Mouse (Mus musculus) mouse trophoblast stem cell (cell line): ENCODE results near the gene Prkcsh.

Source experiments
- in situ Hi-C, 2 experiments: fragments of 300-500 bp; cut with MseI, MboI; formaldehyde crosslinking; loops; 2 replicates in 1 of 2; 3 replicates in 1 of 2; pipeline ENCODE4 v1.15.1; 2025

The Prkcsh gene

DNA sequence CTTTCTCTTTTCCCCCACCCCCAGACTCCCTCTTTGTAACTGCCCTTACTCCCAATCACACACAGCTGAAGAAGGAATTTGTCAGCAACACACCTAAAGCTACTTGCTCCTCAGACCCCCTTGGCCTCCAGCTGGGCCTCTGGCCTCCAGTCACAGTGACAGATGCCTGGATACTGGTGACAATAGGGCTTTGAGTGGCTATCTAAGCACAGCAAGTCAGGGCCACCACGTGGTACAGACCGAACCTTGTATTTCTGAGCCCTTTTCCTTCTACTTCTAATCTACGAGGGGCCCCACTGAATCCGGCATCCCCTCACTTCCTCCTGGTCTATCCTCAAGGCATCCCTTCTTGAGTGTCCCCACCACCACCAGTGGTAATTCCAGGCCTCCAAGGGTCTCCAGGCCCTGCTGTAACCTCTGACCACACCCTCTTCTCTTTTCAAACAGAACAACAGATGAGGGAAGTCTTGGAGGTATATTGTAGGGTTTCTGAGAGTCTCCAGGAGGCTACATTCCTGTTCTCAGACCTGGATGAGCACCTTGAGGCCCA is 47.2 kb downstream of the Prkcsh start:
- in situ Hi-C loops, result no loop called here

GRCm38 (mm10) chr9:22050351-22050889 is 47.8 kb downstream of the Prkcsh start:
- in situ Hi-C loops, result no loop called here

GRCm38 (mm10) chr9:22051161-22051957 is 48.8 kb downstream of the Prkcsh start:
- in situ Hi-C loops, result no loop called here

DNA sequence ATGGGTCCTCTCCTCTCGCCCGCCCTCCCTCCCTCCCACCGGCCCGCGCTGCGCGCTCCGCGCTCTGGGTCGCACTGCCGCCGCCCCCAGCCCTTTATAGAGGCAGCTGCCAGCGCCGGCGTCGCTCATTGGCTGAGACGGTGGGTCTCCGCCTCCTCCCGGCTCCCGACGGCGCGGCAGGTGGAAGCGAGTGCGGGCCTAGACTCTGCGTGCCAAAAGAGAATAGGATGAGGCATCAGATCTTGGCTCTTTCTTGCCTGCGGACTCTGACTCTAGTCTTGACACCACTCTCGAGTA is 49.3 kb downstream of the Prkcsh start, which contains the start of gene Elavl3:
Gene Elavl3 (minus strand): TSS at position 66 of the 297 bp plus-strand sequence.
- in situ Hi-C loops, result no loop called here

GRCm38 (mm10) chr9:22053657-22054056 is 51.1 kb downstream of the Prkcsh start:
- in situ Hi-C loops, result no loop called here

DNA sequence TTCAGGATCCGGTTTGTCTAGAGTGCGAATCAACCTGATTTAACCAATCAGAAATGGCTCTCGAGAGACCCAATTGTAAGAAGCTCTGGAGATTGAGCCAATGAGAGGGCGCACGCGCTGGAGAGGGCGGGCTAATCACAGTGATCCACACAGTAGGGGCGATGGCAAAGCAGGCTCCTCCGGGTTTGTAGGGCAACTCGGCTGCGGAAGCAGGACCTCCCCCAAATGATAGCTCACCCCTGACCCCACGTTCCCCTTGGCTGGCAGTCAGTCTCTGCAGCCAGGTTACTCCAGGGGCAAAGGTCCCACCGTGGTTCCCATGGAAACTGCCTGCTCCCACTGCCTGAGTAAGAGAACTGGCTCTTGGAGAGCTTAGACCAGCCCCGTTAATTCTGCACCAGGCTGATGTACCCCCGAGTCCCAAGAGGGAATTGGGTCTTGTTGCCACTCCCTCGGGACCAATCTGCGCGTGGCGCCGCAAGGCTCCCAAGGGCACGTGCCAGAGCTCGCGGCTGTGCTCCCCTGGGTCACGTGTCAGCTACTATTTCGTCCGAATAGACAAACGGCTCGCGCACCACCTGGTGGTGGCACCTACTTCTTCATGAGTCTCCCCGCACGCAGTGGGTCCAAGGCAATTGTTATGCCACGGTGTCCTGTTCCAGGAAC is 51.9 kb downstream of the Prkcsh start:
- in situ Hi-C loops, result loop anchor here in 1 of 2 experiments (5.0 kb wide), 1 partner anchor 77 kb away; no protein-coding TSS in a partner anchor

GRCm38 (mm10) chr9:22055713-22056112 is 53.1 kb downstream of the Prkcsh start:
- in situ Hi-C loops, result loop anchor here in 1 of 2 experiments (5.0 kb wide), 1 partner anchor 78 kb away; no protein-coding TSS in a partner anchor

- in situ Hi-C loops, result loop anchor here in 1 of 2 experiments (5.0 kb wide), 1 partner anchor 79 kb away; no protein-coding TSS in a partner anchor
These were observed 53.8 kb downstream of the Prkcsh start for GRCm38 (mm10) chr9:22056303-22056910.

GRCm38 (mm10) chr9:22057031-22057517 is 54.5 kb downstream of the Prkcsh start:
- in situ Hi-C loops, result loop anchor here in 1 of 2 experiments (5.0 kb wide), 1 partner anchor 80 kb away; no protein-coding TSS in a partner anchor

DNA sequence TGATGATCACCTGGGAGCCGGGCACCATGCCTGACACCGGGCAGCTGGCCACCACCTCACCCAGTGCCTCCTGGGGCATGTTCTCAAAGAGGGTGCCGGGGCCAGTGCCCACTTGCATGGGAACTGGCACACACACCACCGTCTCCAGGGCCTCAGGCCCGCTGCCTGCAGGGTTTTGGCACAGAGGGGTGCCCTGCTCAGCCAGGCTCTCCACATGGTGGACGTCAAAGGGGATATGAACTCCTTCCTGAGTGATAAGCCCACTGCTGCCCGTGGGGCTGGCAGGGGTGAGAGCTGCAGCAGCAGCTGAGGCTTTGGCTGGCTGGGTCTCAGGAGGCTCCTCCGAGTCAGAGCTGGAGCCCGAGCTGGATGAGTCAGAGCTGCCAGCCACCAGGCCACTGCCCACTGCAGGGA is 55.4 kb downstream of the Prkcsh start:
- in situ Hi-C loops, result loop anchor here in 1 of 2 experiments (5.0 kb wide), 1 partner anchor 81 kb away; no protein-coding TSS in a partner anchor

- in situ Hi-C loops, result loop anchor here (10.0 kb wide), 1 partner anchor 83 kb away; no protein-coding TSS in a partner anchor
These were observed 58.7 kb downstream of the Prkcsh start for GRCm38 (mm10) chr9:22061339-22061738.
